Mouse (Mus musculus) liver, embryonic 11.5 days (tissue): ENCODE measurements around the gene Exoc1. TPM values are rescaled to one million over a fixed set of nuclear protein-coding genes. Genes with fewer than 3 reads are reported as not detected.

Experiments
- ATAC-seq: fragments of 200-750 bp; cut with Nextera tagmentation; replicated peaks from 2 replicates; pipeline ENCODE4 v1.8.0; 2017; ENCODE audit warnings: moderate number of reproducible peaks, mild to moderate bottlenecking, moderate TSS enrichment, moderate library complexity; ENCODE audit not compliant: low FRiP score
- DNase-seq: peaks from one replicate; pipeline ENCODE4 v3.0.0-alpha.2; 2017; ENCODE audit warnings: low spot score
- H3K27ac ChIP-seq: fragments of 300-500 bp; sonication (generic); 2 replicates; pipeline ENCODE4 v1.5.1; 2014; ENCODE audit warnings: mild to moderate bottlenecking, low read depth, low read length, control low read depth
- H3K27me3 ChIP-seq: fragments of 300-500 bp; sonication (generic); replicated peaks from 2 replicates; pipeline ENCODE4 v1.6.1; 2014; ENCODE audit warnings: low read length, mixed read lengths; ENCODE audit not compliant: control insufficient read depth, insufficient read depth
- H3K36me3 ChIP-seq: fragments of 300-500 bp; sonication (generic); 2 replicates; pipeline ENCODE4 v1.6.1; 2014; ENCODE audit warnings: mild to moderate bottlenecking, low read length, moderate library complexity, mixed read lengths; ENCODE audit not compliant: control insufficient read depth, insufficient read depth
- H3K4me1 ChIP-seq: fragments of 300-500 bp; sonication (generic); replicated peaks from 2 replicates; pipeline ENCODE4 v1.6.1; 2014; ENCODE audit warnings: low read length, mixed read lengths; ENCODE audit not compliant: control insufficient read depth, insufficient read depth
- H3K4me2 ChIP-seq: fragments of 300-500 bp; sonication (generic); 2 replicates; pipeline ENCODE4 v1.6.1; 2014; ENCODE audit warnings: mild to moderate bottlenecking, control low read depth, moderate library complexity
- H3K4me3 ChIP-seq: fragments of 300-500 bp; sonication (generic); 2 replicates; pipeline ENCODE4 v1.5.1; 2014; ENCODE audit warnings: low read depth, low read length, control low read depth
- H3K9ac ChIP-seq: fragments of 300-500 bp; sonication (generic); 2 replicates; pipeline ENCODE4 v1.6.1; 2014; ENCODE audit warnings: low read depth, low read length, control low read depth
- H3K9me3 ChIP-seq: fragments of 300-500 bp; sonication (generic); 2 replicates; pipeline ENCODE4 v1.6.1; 2016; ENCODE audit warnings: low read length, inconsistent platforms, mixed read lengths; ENCODE audit not compliant: control insufficient read depth
- whole genome bisulfite sequencing: fragments of 180-500 bp; shearing (Covaris S2); extraction: QIAGEN DNeasy Blood & Tissue Kit; methylation state at CpG from one replicate; pipeline ENCODE4 v1.1.7; 2014; 5-methylcytosine and 5-hydroxymethylcytosine counted together
- polyA plus RNA-seq: library from polyadenylated mRNA; unstranded; fragments of >200 nt; fragmentation: Nextera tagmentation; extraction: Ambion mirVana; gene quantifications from 2 replicates; pipeline ENCODE4 v1.2.1, GENCODE M21; 2014

The Exoc1 gene
- polyA plus RNA-seq, 1 experiment from 2014 or later: 28.3 TPM

GRCm38 (mm10) chr5:76616196-76616747 is 87.2 kb downstream of the Exoc1 start:
- H3K36me3 ChIP-seq: peaks cover 30% of the 10 kb centered on the region
- ATAC-seq: no peak

GRCm38 (mm10) chr5:76618750-76619149 is 89.6 kb downstream of the Exoc1 start:
- no peak overlapping the region for H3K9ac ChIP-seq
- no peaks in the 10 kb centered on the region for H3K27me3 ChIP-seq
- no peak overlapping the region for H3K4me3 ChIP-seq
- peaks cover 28% of the 10 kb centered on the region for H3K36me3 ChIP-seq
- no peak for ATAC-seq
- H3K9me3 ChIP-seq: no peaks in the 10 kb centered on the region
- no peak overlapping the region for H3K4me2 ChIP-seq
- H3K4me1 ChIP-seq: no peaks in the 10 kb centered on the region
- 85% methylated on average over 7 of the region's 7 CpGs for WGBS
- DNase-seq: no peak
- H3K27ac ChIP-seq: no peak overlapping the region

More at GRCm38 (mm10) chr5:76616196-76616747, 87.2 kb downstream of the Exoc1 start:
- no peaks in the 10 kb centered on the region for H3K27me3 ChIP-seq
- no peaks in the 10 kb centered on the region for H3K9me3 ChIP-seq
- no peak overlapping the region for H3K4me3 ChIP-seq
- H3K9ac ChIP-seq: no peak overlapping the region
- H3K27ac ChIP-seq: no peak overlapping the region
- no peak overlapping the region for H3K4me2 ChIP-seq
- no peaks in the 10 kb centered on the region for H3K4me1 ChIP-seq
- no peak for DNase-seq
- WGBS: 84% methylated on average over 2 of the region's 2 CpGs

Other genes with a start within 250 kb of the Exoc1 start
- 6.6 and 8.2 TPM in 2 replicates for gene Clock, start 224.5 kb upstream of the Exoc1 start, polyA plus RNA-seq
- not detected in 2 replicates for gene Pdcl2, start 198.2 kb upstream of the Exoc1 start, polyA plus RNA-seq
- gene Nmu, start 165.5 kb upstream of the Exoc1 start, polyA plus RNA-seq: not detected in 2 replicates
- not detected in 2 replicates for gene Gm7271, start 45.3 kb upstream of the Exoc1 start, polyA plus RNA-seq
- gene Cep135, start 59.4 kb downstream of the Exoc1 start, polyA plus RNA-seq: 8.4 and 8.7 TPM in 2 replicates
- 8.9 and 10.8 TPM in 2 replicates for gene C530008M17Rik, start 127.2 kb downstream of the Exoc1 start, polyA plus RNA-seq